Mouse (Mus musculus): ENCODE results near the gene Sap30l. TPM values are rescaled to one million over a fixed set of nuclear protein-coding genes. Genes with fewer than 3 reads are reported as not detected.
"Not testable (repeated sequence)": the region's sequence is repeated elsewhere in the genome, so short reads cannot be mapped to it uniquely, and the experiment has no call there.

The Sap30l gene
- total RNA-seq, 4 experiments from 2014 or later = 50.1 to 53.8 (median 51.2) TPM

DNA sequence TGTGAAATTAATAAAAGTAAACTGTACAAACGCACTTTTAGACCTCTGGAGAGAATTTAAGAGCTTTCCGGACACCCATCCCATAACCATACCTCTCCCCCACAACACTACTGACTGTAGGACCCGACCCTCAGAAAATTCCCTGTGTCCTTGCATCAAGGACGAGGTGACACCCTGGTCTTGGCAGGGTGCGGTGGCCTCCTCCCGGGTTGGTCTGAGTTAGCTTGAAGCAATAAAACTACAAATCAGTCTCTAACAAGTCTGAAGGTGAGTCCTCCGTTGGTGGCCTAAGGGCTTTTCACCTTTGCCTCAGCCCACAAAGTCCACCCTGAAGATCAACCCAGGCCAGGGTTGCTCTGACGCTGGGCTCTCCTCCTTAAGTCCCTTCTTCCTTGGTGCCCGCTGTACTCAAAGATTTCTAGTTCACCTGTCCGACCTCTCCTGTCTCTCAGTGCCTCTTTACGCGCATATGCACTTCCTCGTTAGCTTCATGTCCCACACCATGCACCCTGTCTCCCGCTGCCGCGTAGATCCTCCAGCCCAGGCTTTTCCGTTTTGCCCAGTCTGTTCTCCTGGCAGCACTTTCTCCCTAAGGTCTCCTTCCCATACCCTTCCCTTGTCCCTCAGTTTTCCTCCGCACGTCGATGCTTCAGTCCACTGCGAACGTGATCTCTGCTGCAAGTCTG lies 1.0 kb upstream of the Sap30l start:
- no peak for DNase-seq (ENCODE audit: low spot score)

GRCm38 (mm10) chr11:57801766-57802510 lies 501 bp downstream of the Sap30l start:
- peak; percentile 42 for DNase-seq (ENCODE audit: low spot score)

DNA sequence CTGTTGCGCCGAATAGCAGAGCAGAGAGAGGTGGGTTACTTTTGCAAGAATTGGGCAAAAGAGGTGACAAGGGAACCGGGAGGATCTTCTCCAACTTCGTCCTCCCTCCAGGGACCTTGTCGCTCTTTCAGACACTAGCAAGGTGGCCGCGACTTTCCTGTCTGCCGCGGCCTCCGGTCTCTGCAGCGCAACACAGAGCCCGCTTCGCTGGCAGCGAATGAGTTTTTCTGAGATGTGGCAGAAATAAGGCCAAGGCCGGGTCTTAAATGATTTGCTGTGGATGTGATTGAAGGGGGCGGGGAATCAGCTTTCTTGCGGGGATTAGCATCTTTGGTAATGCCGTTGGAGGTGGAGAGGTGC lies 1.1 kb downstream of the Sap30l start:
- no peak for DNase-seq (ENCODE audit: low spot score)

DNA sequence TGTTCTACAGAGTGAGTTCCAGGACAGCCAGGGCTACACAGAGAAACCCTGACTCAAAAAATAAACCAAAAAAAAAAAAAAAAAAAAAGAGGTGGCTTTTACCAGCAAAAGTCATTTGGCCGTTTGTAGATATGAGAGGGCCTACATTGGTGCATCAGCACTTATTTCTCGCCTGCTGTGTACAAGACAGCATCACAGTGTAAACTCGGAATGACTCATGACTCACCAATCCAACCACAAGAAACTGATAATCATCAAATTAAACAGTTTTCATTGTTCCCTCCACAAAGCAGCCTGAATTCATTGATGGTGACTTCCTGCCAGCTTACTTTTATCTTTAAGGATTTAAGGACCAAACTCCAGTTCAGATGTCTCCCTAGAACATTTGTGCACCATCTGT lies 3.6 kb downstream of the Sap30l start:
- no peak for DNase-seq (ENCODE audit: low spot score)

- no peak for DNase-seq (ENCODE audit: low spot score)
These were observed 7.7 kb downstream of the Sap30l start for GRCm38 (mm10) chr11:57809017-57809731.

GRCm38 (mm10) chr11:57809732-57810098 lies 8.3 kb downstream of the Sap30l start:
- DNase-seq (ENCODE audit: low spot score) = no peak

DNA sequence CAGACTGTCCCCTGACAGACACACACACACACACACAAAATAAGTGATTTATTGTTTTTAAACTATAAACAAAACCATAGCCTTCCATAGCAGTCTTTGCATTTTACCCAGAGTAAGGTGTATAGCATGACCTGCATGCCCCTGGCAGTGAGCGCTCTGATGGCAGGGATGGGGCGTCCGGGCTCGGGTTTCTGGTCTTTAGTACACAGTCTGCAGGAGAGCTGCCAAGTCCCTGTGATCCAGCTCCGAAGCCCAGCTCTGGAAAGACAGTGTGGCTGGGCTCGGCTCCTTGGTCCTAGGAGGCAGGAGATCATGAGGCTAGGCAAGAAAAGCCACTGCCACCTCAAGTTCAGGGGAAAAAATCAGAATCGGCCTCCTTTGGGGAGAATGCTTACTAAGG lies 9.6 kb downstream of the Sap30l start:
- DNase-seq (ENCODE audit: low spot score) = no peak

GRCm38 (mm10) chr11:57812212-57812611 lies 10.8 kb downstream of the Sap30l start:
- no peak for DNase-seq (ENCODE audit: low spot score)

- DNase-seq (ENCODE audit: low spot score) = no peak
These were observed 12.2 kb downstream of the Sap30l start for GRCm38 (mm10) chr11:57813641-57814040.

GRCm38 (mm10) chr11:57818189-57818588 lies 16.8 kb downstream of the Sap30l start:
- DNase-seq (ENCODE audit: low spot score) = no peak

GRCm38 (mm10) chr11:57819999-57820581 lies 18.7 kb downstream of the Sap30l start:
- DNase-seq (ENCODE audit: low spot score) = peak; percentile 61

DNA sequence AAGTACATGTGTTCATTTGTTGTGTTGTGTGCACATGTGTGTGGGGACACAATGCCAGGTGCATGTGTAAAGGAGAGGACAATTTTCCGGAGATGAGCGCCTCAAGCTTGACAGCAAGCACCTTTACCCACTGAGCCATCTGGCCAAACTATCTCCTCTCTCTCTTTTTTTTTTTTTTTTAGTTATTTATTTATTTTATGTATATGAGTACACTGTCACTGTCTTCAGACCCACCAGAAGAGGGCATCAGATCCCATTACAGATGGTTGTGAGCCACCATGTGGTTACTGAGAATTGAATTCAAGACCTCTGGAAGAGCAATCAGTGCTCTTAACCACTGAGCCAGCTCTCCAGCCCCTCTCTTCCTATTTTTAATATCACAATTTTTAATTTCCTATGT lies 21.7 kb downstream of the Sap30l start:
- not testable (repeated sequence) for DNase-seq (ENCODE audit: low spot score)

GRCm38 (mm10) chr11:57823714-57824113 lies 22.3 kb downstream of the Sap30l start:
- DNase-seq (ENCODE audit: low spot score) = no peak

DNA sequence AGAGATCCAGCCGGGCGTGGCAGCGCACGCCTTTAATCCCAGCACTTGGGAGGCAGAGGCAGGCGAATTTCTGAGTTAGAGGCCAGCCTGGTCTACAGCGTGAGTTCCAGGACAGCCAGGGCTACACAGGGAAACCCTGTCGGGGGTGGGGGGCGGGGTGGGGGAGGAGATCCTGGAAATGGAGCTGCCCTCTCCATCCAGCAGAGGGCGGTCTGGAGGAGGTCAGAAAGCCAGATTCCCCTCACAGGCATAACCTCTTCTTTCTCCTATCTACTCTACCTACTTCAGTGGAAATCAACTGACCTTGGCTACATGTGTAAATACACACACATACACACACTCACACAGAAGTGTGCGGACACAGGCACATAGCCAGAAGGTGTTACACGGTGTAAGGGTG lies 23.8 kb downstream of the Sap30l start:
- DNase-seq (ENCODE audit: low spot score) = not testable (repeated sequence)

DNA sequence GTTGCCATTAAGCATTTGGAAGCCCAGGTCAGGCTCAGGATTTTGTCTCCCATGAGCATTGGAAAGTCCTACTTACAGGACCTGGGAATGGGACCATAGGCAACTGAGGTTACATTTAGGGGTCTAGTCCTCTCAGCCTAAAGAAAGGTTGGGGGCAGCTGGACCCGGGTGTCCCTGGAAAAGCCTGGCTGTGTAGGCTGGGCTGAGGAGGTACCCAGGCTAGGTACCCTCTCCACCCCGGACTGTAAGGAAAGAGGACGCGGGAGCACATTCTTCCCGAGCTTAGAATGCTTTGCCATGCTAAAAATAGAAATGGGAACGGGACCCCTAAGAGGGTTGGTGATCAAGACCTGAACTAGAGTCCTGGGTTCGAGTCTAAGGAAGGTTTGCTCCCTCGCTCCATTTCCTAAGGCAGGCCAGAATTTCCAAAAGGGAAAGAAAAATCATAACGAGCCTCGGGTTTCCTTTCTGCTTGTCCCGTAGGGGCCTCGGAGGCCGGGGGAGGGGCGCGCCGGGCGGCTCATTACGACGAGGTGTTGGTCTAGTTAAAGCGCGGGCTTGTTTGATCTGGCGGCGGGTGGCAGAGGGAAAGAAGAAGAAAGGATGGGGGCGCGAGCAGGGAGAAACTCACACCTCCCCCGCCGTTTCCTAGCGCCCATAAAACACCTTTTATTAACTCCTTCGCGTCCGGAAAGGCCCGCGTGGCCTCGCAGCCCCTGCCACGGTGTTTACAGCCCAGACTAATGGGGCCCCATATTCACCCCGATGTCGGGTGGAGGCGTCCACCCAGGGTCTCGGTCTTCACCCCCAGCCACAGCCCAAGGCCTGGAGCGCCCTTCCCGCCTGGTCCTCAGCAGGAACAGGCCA lies 25.8 kb downstream of the Sap30l start:
- DNase-seq (ENCODE audit: low spot score) = no peak

- DNase-seq (ENCODE audit: low spot score) = no peak
These were observed 26.6 kb downstream of the Sap30l start for GRCm38 (mm10) chr11:57827915-57828545.

GRCm38 (mm10) chr11:57828955-57829870 lies 27.8 kb downstream of the Sap30l start:
- no peak for DNase-seq (ENCODE audit: low spot score)

DNA sequence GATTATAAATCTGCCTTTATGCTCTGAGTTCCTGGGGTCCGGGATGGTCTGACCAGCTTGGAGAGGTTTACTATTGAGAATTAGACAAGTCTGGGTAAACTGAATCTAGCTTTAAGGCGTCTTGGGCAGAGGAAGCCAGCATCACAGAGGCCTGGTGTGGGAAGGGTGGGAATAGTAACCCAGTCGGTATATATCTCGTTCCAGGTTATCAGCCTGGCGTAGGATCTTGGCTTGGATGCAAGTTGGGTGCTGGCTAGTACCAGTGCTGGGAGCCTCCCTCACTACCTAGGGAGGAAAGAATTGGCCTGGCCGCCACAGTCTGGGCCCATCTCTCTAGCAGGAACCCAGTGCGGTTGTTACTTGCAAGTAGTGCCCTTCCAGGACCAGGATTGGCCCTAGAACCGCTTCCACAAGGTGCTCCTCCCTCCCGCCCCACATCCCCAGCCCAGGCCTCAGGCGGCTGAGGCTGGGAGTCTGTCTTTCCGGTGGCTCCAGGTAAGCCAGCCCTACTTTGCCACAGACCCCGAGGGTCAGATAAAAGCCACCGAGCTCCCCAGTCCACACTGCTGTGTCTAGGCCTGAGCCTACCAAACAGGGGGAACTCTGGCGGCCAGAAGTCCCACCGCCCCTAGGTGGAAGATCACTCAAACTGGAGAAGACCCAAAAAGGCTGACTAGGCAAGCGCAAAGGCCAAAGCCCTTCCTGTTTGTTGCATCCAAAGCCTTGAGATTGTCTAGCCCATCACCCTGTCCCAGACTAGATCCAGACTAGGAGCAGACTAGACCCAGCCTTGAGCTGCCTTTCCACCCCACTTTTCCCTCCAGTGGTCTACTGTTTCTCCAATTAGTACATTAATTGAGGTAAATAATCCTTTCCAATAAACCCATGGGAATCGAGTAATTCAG lies 28.7 kb downstream of the Sap30l start:
- DNase-seq (ENCODE audit: low spot score) = no peak

DNA sequence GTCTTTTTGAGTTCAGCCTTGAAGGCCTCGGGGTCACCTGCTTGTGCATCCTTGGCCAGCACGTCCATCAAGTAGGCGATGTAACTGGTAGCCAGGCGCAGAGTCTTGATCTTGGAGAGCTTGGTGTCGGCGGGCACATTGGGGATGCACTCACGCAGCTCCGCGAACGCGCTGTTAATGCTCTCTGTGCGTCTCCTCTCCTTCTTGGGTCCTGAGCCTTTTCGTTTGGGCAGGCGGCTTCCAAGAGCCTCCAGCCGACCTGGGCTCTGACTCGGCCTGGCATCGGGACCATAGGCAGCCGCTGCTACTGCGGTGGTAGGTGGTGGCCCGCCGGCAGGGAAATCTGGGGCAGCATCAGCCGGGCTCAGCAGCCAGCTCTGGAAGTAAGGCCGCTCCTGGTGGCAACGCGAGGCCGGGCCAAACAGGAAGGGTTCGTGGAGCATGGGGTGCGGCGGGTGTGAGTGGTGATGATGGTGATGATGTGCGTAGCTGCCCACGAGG lies 29.9 kb downstream of the Sap30l start:
- no peak for DNase-seq (ENCODE audit: low spot score)
